Mouse (Mus musculus) olfactory bulb, adult 2 months (tissue): Measurements from ENCODE around the gene Pten.

Experiments
- CTCF ChIP-seq: fragments of 200-500 bp; IDR thresholded peaks from 2 replicates; pipeline ENCODE4 v1.5.1; 2012; ENCODE audit warnings: low read depth, mild to moderate bottlenecking, low read length, moderate library complexity; ENCODE audit not compliant: insufficient read depth
- POLR2A ChIP-seq: fragments of 200-500 bp; IDR thresholded peaks from 2 replicates; pipeline ENCODE4 v1.6.1; 2012; ENCODE audit warnings: mild to moderate bottlenecking, low read depth, low read length, moderate library complexity; ENCODE audit not compliant: insufficient read depth

- TF ChIP-seq CTCF (no peak), POLR2A (no peak)
Measured at GRCm38 (mm10) chr19:32866765-32867164, 109.5 kb downstream of the Pten start.
